Mouse (Mus musculus): Measurements from ENCODE around the gene Pik3r6.

GRCm38 (mm10) chr11:68580566-68580965 is 77.7 kb downstream of the Pik3r6 start:
- TF ChIP-seq CTCF (IDR thresholded peaks at IDR 0.05; ENCODE audit: low read depth): no peak
- no peak for TF ChIP-seq EP300 (IDR thresholded peaks at IDR 0.05; ENCODE audit: low read depth)
